Comparison of ENCODE assay signal across 8 mouse cellular contexts in the genomic region with DNA sequence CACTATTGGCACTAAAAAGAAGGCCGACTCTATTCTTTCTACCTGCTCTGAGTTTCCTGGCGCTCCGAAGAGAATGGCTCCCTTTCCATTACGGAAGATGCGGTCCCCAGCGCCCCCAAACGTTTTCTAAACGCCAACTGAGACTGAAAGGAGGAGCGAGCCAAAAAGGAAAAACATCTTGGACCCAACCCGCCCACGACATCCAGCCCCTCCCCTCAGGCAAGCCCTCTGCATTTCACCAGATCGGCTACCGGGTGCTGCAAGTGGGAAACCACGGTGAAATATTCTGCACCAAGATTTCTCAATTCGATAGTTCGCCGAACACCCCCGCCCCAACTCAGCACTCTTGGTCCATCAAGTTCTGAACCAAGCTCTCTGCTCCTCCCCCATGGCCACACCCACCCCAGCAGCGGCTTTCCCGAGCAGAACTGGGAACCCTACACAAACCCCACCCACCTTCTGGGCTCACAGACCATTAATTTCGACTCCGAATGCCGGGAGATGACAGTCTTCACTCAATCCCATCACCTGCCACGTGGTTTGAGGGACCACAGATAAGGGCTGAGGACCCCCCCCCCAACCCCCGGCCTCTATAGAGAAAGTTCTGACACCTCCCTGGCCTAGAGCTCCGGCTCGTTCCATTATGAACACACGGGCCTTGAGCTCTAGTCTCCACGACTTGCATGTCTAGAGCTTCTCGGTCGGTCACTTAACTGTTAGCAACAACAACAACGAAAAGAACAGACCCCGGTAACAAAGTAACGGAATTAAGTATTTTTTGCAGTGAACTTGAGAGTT. TPM values are rescaled to one million over a fixed set of nuclear protein-coding genes. Genes with fewer than 3 reads are reported as not detected.
DNase-seq lines count a peak whose midpoint lies in the region; ATAC-seq lines count a peak whose summit lies in the region.

No protein-coding gene starts in this region.

- peak overlapping the region; percentile 96 for H3K27ac ChIP-seq in brown adipose tissue, adult 24 weeks (replicated peaks; ENCODE audit: low read depth, low read length)
- H3K27ac ChIP-seq in heart, embryonic 14.5 days (replicated peaks in 1 of 2; ENCODE audit: control insufficient read depth in 1 of 2, insufficient read depth in 1 of 2, low read depth in 2 of 2, low read length in 2 of 2), result peak overlapping the region; percentile 28 to 100
- H3K27ac ChIP-seq in neural tube, embryonic 14.5 days (ENCODE audit: low read depth, low read length), result 0 out of 2 replicates have a peak overlapping the region, but pooled peaks have one; percentile 22

- DNase-seq in fibroblast of lung, adult 2 months (ENCODE audit: low read depth), result peak; percentile 72
- peak; percentile 89 for DNase-seq in kidney, postnatal 14 days
- DNase-seq in lung, adult 18-20 months, result peak; percentile 94 to 95
- DNase-seq in testis, postnatal 10 days (ENCODE audit: low spot score), result peak; percentile 87

- H3K4me1 ChIP-seq in brown adipose tissue, adult 24 weeks (ENCODE audit: control insufficient read depth, insufficient read depth, insufficient read length, low read length), result peaks cover 25% of the 10 kb centered on the region
- H3K4me1 ChIP-seq in heart, embryonic 14.5 days (ENCODE audit: control insufficient read depth in 2 of 2, insufficient read depth in 2 of 2, low read length in 2 of 2), result peaks cover 18 to 32% of the 10 kb centered on the region in 2 experiments
- H3K4me1 ChIP-seq in neural tube, embryonic 14.5 days (ENCODE audit: control insufficient read depth, insufficient read depth, low read length), result peaks cover 20% of the 10 kb centered on the region

- peak overlapping the region; percentile 80 for H3K4me3 ChIP-seq in brown adipose tissue, adult 24 weeks (ENCODE audit: insufficient read depth, low read depth, low read length)
- peak overlapping the region; percentile 85 to 86 for H3K4me3 ChIP-seq in heart, embryonic 14.5 days (ENCODE audit: control insufficient read depth in 1 of 2, insufficient read depth in 1 of 2, low read depth in 1 of 2, low read length in 2 of 2)
- H3K4me3 ChIP-seq in neural tube, embryonic 14.5 days (ENCODE audit: low read depth, low read length), result peak overlapping the region; percentile 93

- WGBS in heart, embryonic 14.5 days, result 1% methylated on average over 34 of the region's 34 CpGs
- under 1% methylated on average over 34 of the region's 34 CpGs for WGBS in neural tube, embryonic 14.5 days

- ATAC-seq in CD4-positive, CD25-positive, alpha-beta regulatory T cell, adult 4 months, result peak; percentile 0
- ATAC-seq in heart, embryonic 14.5 days (ENCODE audit: insufficient number of reproducible peaks, insufficient read depth, low FRiP score, low read depth), result no peak
- ATAC-seq in neural tube, embryonic 14.5 days (ENCODE audit: low read depth), result no peak

- no peaks in the 10 kb centered on the region for H3K36me3 ChIP-seq in heart, embryonic 14.5 days (ENCODE audit: control insufficient read depth, insufficient read depth, low read length)
- no peaks in the 10 kb centered on the region for H3K36me3 ChIP-seq in neural tube, embryonic 14.5 days (ENCODE audit: control insufficient read depth, insufficient read depth, low read length)

- H3K9ac ChIP-seq in heart, embryonic 14.5 days (ENCODE audit: low read length), result peak overlapping the region; percentile 93
- H3K9ac ChIP-seq in neural tube, embryonic 14.5 days (replicated peaks; ENCODE audit: low read depth, low read length), result peak overlapping the region; percentile 97

- H3K27me3 ChIP-seq in heart, embryonic 14.5 days (ENCODE audit: control insufficient read depth, insufficient read depth, low read length), result no peaks in the 10 kb centered on the region
- H3K27me3 ChIP-seq in neural tube, embryonic 14.5 days (ENCODE audit: control insufficient read depth, insufficient read depth, low read length), result no peaks in the 10 kb centered on the region

- H3K9me3 ChIP-seq in heart, embryonic 14.5 days (ENCODE audit: control insufficient read depth, low read length), result no peaks in the 10 kb centered on the region
- H3K9me3 ChIP-seq in neural tube, embryonic 14.5 days (ENCODE audit: control insufficient read depth, low read length), result no peaks in the 10 kb centered on the region

- peak overlapping the region; percentile 93 for H3K4me2 ChIP-seq in heart, embryonic 14.5 days (ENCODE audit: low read length)
- H3K4me2 ChIP-seq in neural tube, embryonic 14.5 days (ENCODE audit: low read depth, low read length), result peak overlapping the region; percentile 89

RNA-seq across cellular contexts. Expression of a gene that starts 2.3 kb away (rescaled TPM):
- 100 to 1,000 TPM; 209 to 217 TPM for polyA plus RNA-seq in CD4-positive, CD25-positive, alpha-beta regulatory T cell, adult 4 months (2017; shearing (Covaris generic))
- polyA plus RNA-seq in brown adipose tissue, adult 24 weeks (2012; ENCODE audit: insufficient read depth, insufficient read length, missing spikeins), result 13.6 and 24.0 TPM in 2 replicates
- polyA plus RNA-seq in heart, embryonic 14.5 days (2014; fragmentation: Nextera tagmentation; extraction: Ambion mirVana), result 25.1 and 26.7 TPM in 2 replicates
- 24.9 and 32.5 TPM in 2 replicates for polyA plus RNA-seq in neural tube, embryonic 14.5 days (2014; fragmentation: Nextera tagmentation; extraction: Ambion mirVana)

RNA-seq across cellular contexts. Expression of a gene that starts 19.7 kb away (rescaled TPM):
- polyA plus RNA-seq in CD4-positive, CD25-positive, alpha-beta regulatory T cell, adult 4 months (2017; shearing (Covaris generic)), result not detected
- polyA plus RNA-seq in brown adipose tissue, adult 24 weeks (2012; ENCODE audit: insufficient read depth, insufficient read length, missing spikeins), result not detected in 2 replicates
- polyA plus RNA-seq in heart, embryonic 14.5 days (2014; fragmentation: Nextera tagmentation; extraction: Ambion mirVana), result not detected in 2 replicates
- polyA plus RNA-seq in neural tube, embryonic 14.5 days (2014; fragmentation: Nextera tagmentation; extraction: Ambion mirVana), result 0.55 TPM in 1 of 2 replicates, not detected in the other

Comparison
In these comparisons a context has a peak if more than half of its experiments do, and no peak if none do; other contexts are left out.
1. H3K27ac ChIP-seq: peak in every context shown above with its lines; median percentile 96 in brown adipose tissue, adult 24 weeks; 64 in heart, embryonic 14.5 days; 22 in neural tube, embryonic 14.5 days.